Comparison of ENCODE assay signal across 24 mouse cellular contexts in genomic region chr15:7875879-7876278, GRCm38 (mm10).
DNase-seq lines count a peak whose midpoint lies in the region; ATAC-seq and TF ChIP-seq lines count a peak whose summit lies in the region.
"Had no signal": no experiment of that assay in that cellular context is flagged by ENCODE, and none has a peak within 500 bp of the region (broad histone marks: within the 10 kb centered on the region; RNA-seq: fewer than 3 reads in every experiment).

No protein-coding gene starts in this region.

- H3K4me2 ChIP-seq in heart, embryonic 12.5 days = no peak overlapping the region
- no peak overlapping the region for H3K4me2 ChIP-seq in myocyte (ENCODE audit: low read depth)
- H3K4me2 ChIP-seq: embryonic facial prominence, embryonic 15.5 days had no signal

- no peaks in the 10 kb centered on the region for H3K27me3 ChIP-seq in heart, embryonic 12.5 days (replicated peaks)
- H3K27me3 ChIP-seq in myocyte (ENCODE audit: control insufficient read depth, insufficient read depth, insufficient read length) = no peaks in the 10 kb centered on the region
- H3K27me3 ChIP-seq: CH12.LX; embryonic facial prominence, embryonic 15.5 days had no signal

- H3K9me3 ChIP-seq in heart, embryonic 12.5 days (replicated peaks) = no peaks in the 10 kb centered on the region
- H3K9me3 ChIP-seq: embryonic facial prominence, embryonic 15.5 days; forebrain, embryonic 10.5 days; heart, embryonic 10.5 days had no signal

- no peak overlapping the region for H3K9ac ChIP-seq in heart, embryonic 12.5 days
- H3K9ac ChIP-seq: embryonic facial prominence, embryonic 15.5 days had no signal

- peak; percentile 3 to 10 for DNase-seq in heart, adult 9 months (ENCODE audit: low spot score in 2 of 2)
- DNase-seq in 416B (ENCODE audit: low read depth) = peak; percentile 22
- peak; percentile 45 for DNase-seq in NIH3T3 (ENCODE audit: low read depth)
- no peak for DNase-seq in right cerebral cortex, postnatal 25 days
- no peak for DNase-seq in gastrocnemius, postnatal 25 days
- DNase-seq: adrenal gland, adult 8-10 months; adrenal gland, postnatal 36 days; cerebellum, adult 11 months; cerebellum, adult 8-10 months; cerebellum, postnatal 14 days; embryo, embryonic 11 days; gastrocnemius, postnatal 10 days; heart, postnatal 36 days had no signal

- ATAC-seq in heart, embryonic 12.5 days (ENCODE audit: insufficient number of reproducible peaks, low FRiP score) = no peak
- ATAC-seq: forebrain, embryonic 14.5 days; hindbrain, embryonic 16.5 days; inflammation-experienced regulatory T-cells, adult 6 months; intestine, postnatal 0 days had no signal

- no peak overlapping the region for H3K27ac ChIP-seq in heart, embryonic 12.5 days (ENCODE audit: poor library complexity, severe bottlenecking)
- H3K27ac ChIP-seq: embryonic facial prominence, embryonic 15.5 days; forebrain, embryonic 10.5 days; heart, embryonic 10.5 days had no signal

- no peak overlapping the region for H3K4me3 ChIP-seq in heart, embryonic 12.5 days
- H3K4me3 ChIP-seq in myocyte = no peak overlapping the region
- H3K4me3 ChIP-seq: embryonic facial prominence, embryonic 15.5 days; erythroblast, embryonic 14.5 days; forebrain, embryonic 10.5 days; heart, embryonic 10.5 days had no signal

- H3K79me2 ChIP-seq in myocyte (ENCODE audit: control insufficient read depth, insufficient read depth) = no peaks in the 10 kb centered on the region

- H3K4me1 ChIP-seq in heart, embryonic 12.5 days (replicated peaks) = 0 out of 2 replicates have a peak, but pooled peaks cover 6% of the 10 kb centered on the region

- TF ChIP-seq POLR2A in myocyte (IDR thresholded peaks at IDR 0.05; ENCODE audit: insufficient read length, low read depth) = no peak

- no peak overlapping the region for H3ac ChIP-seq in myocyte (ENCODE audit: control insufficient read depth, insufficient read length)

- 73% methylated on average over 6 of the region's 6 CpGs for WGBS in heart, embryonic 12.5 days

- peaks cover 8% of the 10 kb centered on the region; the same call in 1 of the 2 replicates for H3K36me3 ChIP-seq in heart, embryonic 12.5 days
- peaks cover 5% of the 10 kb centered on the region for H3K36me3 ChIP-seq in myocyte (ENCODE audit: control insufficient read depth, insufficient read depth)
- H3K36me3 ChIP-seq: embryonic facial prominence, embryonic 15.5 days; forebrain, embryonic 10.5 days; heart, embryonic 10.5 days had no signal

TF ChIP-seq in myocyte, 11 proteins besides CTCF, POLR2A, EP300 and RAD21:
- TF ChIP-seq CEBPB (IDR thresholded peaks at IDR 0.05; ENCODE audit: insufficient read depth, poor library complexity, severe bottlenecking) (peak; percentile 92), REST (IDR thresholded peaks at IDR 0.05; ENCODE audit: insufficient read depth, insufficient read length) (no peak)

Comparison
In these comparisons a context has a peak if more than half of its experiments do, and no peak if none do; other contexts are left out.
1. DNase-seq: peak in heart, adult 9 months (2 of 2), 416B (single experiment) and NIH3T3 (single experiment); none in right cerebral cortex, postnatal 25 days (single experiment) and gastrocnemius, postnatal 25 days (single experiment).